Mouse (Mus musculus): Measurements from ENCODE around the gene Gucy1b2.

The Gucy1b2 gene

GRCm38 (mm10) chr14:62361263-62361980 lies 94.7 kb downstream of the Gucy1b2 start:
- DNase-seq = no peak

- no peak for DNase-seq
Observed at GRCm38 (mm10) chr14:62355201-62355600, 100.9 kb downstream of the Gucy1b2 start.

GRCm38 (mm10) chr14:62353793-62354192 lies 102.3 kb downstream of the Gucy1b2 start:
- DNase-seq = no peak

- no peak for DNase-seq
Observed at GRCm38 (mm10) chr14:62353372-62353771, 102.7 kb downstream of the Gucy1b2 start.

GRCm38 (mm10) chr14:62350890-62351289 lies 105.2 kb downstream of the Gucy1b2 start:
- DNase-seq = no peak

DNA sequence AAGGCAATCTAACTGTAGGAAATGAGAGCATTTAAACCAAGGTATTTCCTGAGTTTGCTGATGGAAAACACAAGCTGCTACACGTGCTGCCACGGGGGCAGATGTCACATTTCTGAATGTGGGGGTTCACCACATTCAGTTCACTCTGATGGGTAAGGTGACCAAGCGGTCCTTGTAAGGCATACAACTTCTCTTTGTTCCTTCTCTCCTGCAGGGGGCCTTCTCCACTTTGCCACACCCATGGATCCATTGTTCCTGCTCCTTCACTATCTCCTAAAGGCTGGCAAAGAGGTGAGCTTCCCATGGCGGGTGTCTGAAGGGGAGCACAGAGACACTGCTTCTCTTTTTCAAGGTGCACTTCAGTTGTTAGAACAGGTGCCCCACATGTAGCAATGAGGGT lies 105.9 kb downstream of the Gucy1b2 start:
- DNase-seq = no peak

DNA sequence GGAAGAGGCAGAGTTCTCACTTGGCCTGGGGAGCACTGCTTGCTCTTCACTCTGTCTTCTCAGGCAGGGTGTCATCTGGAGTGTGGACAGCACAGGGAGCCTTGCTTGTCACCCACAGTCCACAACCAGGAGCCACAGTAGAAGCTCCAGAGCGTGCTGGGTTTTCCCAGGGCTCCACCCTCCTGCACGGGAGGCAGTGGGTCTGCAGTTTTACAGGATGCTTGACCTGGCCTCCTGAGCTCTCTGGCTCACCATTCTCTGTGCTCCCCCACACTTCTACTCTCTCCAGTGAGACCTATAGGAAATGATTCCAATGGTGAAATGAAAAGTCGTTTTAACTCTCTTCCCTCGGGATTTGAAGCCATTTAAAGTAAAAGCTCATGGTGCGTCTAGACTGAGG lies 106.3 kb downstream of the Gucy1b2 start:
- no peak for DNase-seq

DNA sequence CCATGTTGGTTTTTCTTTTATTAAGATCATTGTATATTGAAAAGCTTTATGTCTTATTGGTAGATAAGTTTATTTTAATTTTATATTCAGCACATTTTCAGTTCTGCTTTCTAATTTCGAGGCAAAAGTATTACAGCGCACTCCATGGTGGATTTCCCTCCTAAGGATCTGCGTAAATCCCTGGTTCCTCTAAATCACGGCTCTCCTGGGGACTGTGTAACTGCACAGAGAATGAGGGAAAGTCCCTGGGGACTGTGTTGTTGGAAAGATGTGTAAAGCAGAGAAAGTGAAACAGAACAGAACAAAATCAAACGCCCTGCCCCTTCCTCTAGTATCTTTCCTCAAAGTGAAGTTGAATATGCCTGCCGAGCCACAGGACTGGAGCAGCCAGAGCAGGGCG lies 109.0 kb downstream of the Gucy1b2 start:
- DNase-seq = no peak

DNA sequence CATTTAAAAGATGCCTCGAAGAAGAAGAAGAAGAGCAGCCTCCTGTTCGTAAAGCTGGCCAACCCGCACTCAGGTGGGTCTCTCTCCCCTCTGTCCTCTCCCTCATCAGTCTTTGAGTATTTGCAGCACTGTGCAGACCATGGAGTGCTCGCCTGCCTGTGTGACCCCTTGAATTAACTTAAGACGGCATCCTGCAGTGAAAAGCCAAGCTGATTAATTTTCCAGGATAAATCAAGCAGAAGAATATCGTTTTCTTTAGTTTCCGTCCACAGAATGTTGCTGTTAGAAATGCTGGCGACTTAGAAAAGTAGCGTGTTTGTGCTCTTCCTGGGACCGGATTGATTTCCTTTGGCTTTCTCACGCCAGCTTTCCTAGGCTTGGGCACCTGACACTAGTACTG lies 109.5 kb downstream of the Gucy1b2 start:
- no peak for DNase-seq

Data from lung, postnatal 14 days (tissue).